Mouse (Mus musculus): ENCODE data around the gene Scml4. TPM values are rescaled to one million over a fixed set of nuclear protein-coding genes. Genes with fewer than 3 reads are reported as not detected.

Gene Scml4
- total RNA-seq, 1 experiment: 0.22 TPM

DNA sequence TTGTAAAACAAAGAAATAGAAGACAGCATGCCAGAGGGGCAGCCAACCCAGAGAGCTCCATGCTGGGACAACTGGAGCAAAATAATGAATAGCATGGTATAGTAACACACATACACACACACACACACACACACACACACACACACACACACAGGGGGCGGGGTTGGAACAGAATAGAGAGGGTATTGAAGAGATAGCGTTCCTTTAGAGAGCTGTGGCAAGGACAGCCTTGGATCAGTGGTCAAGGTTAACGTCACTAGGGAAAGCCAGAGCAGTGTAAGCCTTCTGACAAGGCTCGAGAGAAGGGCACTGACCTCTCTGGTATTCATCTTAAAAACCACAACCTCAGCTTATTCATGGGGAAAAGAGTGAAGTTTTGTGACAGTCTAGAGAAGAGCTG, 124.7 kb downstream of the Scml4 start:
- Histone ChIP-seq H3K9me3 (ENCODE audit: control insufficient read depth, insufficient read depth, low read depth, low read length) (no peaks in the 10 kb centered on the region), H3K4me1 (ENCODE audit: control insufficient read depth in 2 of 2, insufficient read depth in 2 of 2, low read length in 2 of 2, poor library complexity in 1 of 2) (peaks cover 0 to 4% of the 10 kb centered on the region in 2 experiments; a peak in 3 of 4 replicates), H3K36me3 (ENCODE audit: control insufficient read depth, insufficient read depth, low read length, poor library complexity, severe bottlenecking) (no peaks in the 10 kb centered on the region), H3K4me3 (ENCODE audit: insufficient read depth in 1 of 2, low read depth in 1 of 2, low read length in 2 of 2, poor library complexity in 1 of 2, severe bottlenecking in 1 of 2) (no peak overlapping the region), H3K27ac (ENCODE audit: insufficient read depth, low read depth, low read length, poor library complexity, severe bottlenecking) (no peak overlapping the region), H3K9ac (ENCODE audit: insufficient read depth, low read depth, low read length, poor library complexity, severe bottlenecking) (no peak overlapping the region)
- TF ChIP-seq CHD2 (IDR thresholded peaks at IDR 0.05; ENCODE audit: low read depth, low read length): no peak
- no peak for TF ChIP-seq ZC3H11A (IDR thresholded peaks at IDR 0.05; ENCODE audit: borderline replicate concordance, low read depth, low read length)
- TF ChIP-seq HCFC1 (IDR thresholded peaks at IDR 0.05; ENCODE audit: borderline replicate concordance, insufficient read depth, low read length): no peak
- TF ChIP-seq MAFK (IDR thresholded peaks at IDR 0.05; ENCODE audit: insufficient read depth, low read depth, low read length): no peak
- no peak for TF ChIP-seq ZNF384 (IDR thresholded peaks at IDR 0.05; ENCODE audit: low read depth, low read length)
- in situ Hi-C loops (cut with MboI; ENCODE audit: low sequenced_read_pairs in 2 of 2, unreplicated experiment in 2 of 2): loop anchor here in 1 of 2 experiments (5.0 kb wide), 1 partner anchor 143 kb away; no protein-coding TSS in a partner anchor
- no peak for DNase-seq (ENCODE audit: low read depth, low spot score)

DNA sequence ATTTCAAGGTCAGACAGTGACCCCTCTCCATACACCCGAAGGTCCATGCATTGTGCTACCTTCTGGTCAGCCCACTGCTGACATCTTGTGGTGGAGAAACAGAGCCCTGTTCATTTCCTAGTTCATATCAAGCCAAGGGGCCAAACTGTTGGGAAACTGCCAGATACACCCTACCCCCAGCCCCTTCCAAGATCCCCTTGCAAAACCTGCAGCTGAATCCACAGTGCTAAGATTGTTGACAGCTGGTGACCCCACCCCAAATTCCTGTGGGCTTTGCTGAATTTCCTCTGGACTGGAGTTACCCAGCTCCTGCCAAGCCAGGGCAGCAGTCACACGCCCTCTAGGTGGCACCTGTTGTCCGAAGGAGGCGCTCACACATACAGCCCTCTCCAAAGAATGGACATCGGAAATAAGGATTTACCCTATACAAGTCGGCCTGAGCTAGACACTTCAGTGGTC, 127.5 kb downstream of the Scml4 start:
- in situ Hi-C loops (cut with MboI; ENCODE audit: low sequenced_read_pairs in 2 of 2, unreplicated experiment in 2 of 2): loop anchor here in 1 of 2 experiments (5.0 kb wide), 1 partner anchor 145 kb away; no protein-coding TSS in a partner anchor
- no peak for DNase-seq (ENCODE audit: low read depth, low spot score)
- Histone ChIP-seq H3K4me1 (ENCODE audit: control insufficient read depth in 2 of 2, insufficient read depth in 2 of 2, low read length in 2 of 2, poor library complexity in 1 of 2) (peaks cover 0 to 4% of the 10 kb centered on the region in 2 experiments; a peak in 3 of 4 replicates), H3K4me3 (ENCODE audit: insufficient read depth in 1 of 2, low read depth in 1 of 2, low read length in 2 of 2, poor library complexity in 1 of 2, severe bottlenecking in 1 of 2) (no peak overlapping the region), H3K9ac (ENCODE audit: insufficient read depth, low read depth, low read length, poor library complexity, severe bottlenecking) (no peak overlapping the region), H3K36me3 (ENCODE audit: control insufficient read depth, insufficient read depth, low read length, poor library complexity, severe bottlenecking) (no peaks in the 10 kb centered on the region), H3K27ac (ENCODE audit: insufficient read depth, low read depth, low read length, poor library complexity, severe bottlenecking) (no peak overlapping the region), H3K9me3 (ENCODE audit: control insufficient read depth, insufficient read depth, low read depth, low read length) (no peaks in the 10 kb centered on the region)
- TF ChIP-seq ZNF384 (IDR thresholded peaks at IDR 0.05; ENCODE audit: low read depth, low read length): no peak
- TF ChIP-seq MAFK (IDR thresholded peaks at IDR 0.05; ENCODE audit: insufficient read depth, low read depth, low read length): no peak
- TF ChIP-seq ZC3H11A (IDR thresholded peaks at IDR 0.05; ENCODE audit: borderline replicate concordance, low read depth, low read length): peak; percentile 65; the same call in 1 of the 2 replicates

GRCm38 (mm10) chr10:42988627-42989026, 128.5 kb downstream of the Scml4 start:
- TF ChIP-seq HCFC1 (IDR thresholded peaks at IDR 0.05; ENCODE audit: borderline replicate concordance, insufficient read depth, low read length): no peak
- TF ChIP-seq CHD2 (IDR thresholded peaks at IDR 0.05; ENCODE audit: low read depth, low read length): no peak
- TF ChIP-seq ZNF384 (IDR thresholded peaks at IDR 0.05; ENCODE audit: low read depth, low read length): no peak
- TF ChIP-seq ZC3H11A (IDR thresholded peaks at IDR 0.05; ENCODE audit: borderline replicate concordance, low read depth, low read length): no peak
- TF ChIP-seq MAFK (IDR thresholded peaks at IDR 0.05; ENCODE audit: insufficient read depth, low read depth, low read length): no peak

GRCm38 (mm10) chr10:42989910-42990309, 129.7 kb downstream of the Scml4 start:
- peaks cover 0 to 4% of the 10 kb centered on the region in 2 experiments for H3K4me1 ChIP-seq (ENCODE audit: control insufficient read depth in 2 of 2, insufficient read depth in 2 of 2, low read length in 2 of 2, poor library complexity in 1 of 2)
- in situ Hi-C loops (cut with MboI; ENCODE audit: low sequenced_read_pairs in 2 of 2, unreplicated experiment in 2 of 2): loop anchor here in 1 of 2 experiments (5.0 kb wide), 1 partner anchor 148 kb away; no protein-coding TSS in a partner anchor

More at GRCm38 (mm10) chr10:42988627-42989026, 128.5 kb downstream of the Scml4 start:
- Histone ChIP-seq H3K4me3 (ENCODE audit: insufficient read depth in 1 of 2, low read depth in 1 of 2, low read length in 2 of 2, poor library complexity in 1 of 2, severe bottlenecking in 1 of 2) (no peak overlapping the region), H3K9ac (ENCODE audit: insufficient read depth, low read depth, low read length, poor library complexity, severe bottlenecking) (no peak overlapping the region), H3K9me3 (ENCODE audit: control insufficient read depth, insufficient read depth, low read depth, low read length) (no peaks in the 10 kb centered on the region), H3K36me3 (ENCODE audit: control insufficient read depth, insufficient read depth, low read length, poor library complexity, severe bottlenecking) (no peaks in the 10 kb centered on the region), H3K27ac (ENCODE audit: insufficient read depth, low read depth, low read length, poor library complexity, severe bottlenecking) (no peak overlapping the region), H3K4me1 (ENCODE audit: control insufficient read depth in 2 of 2, insufficient read depth in 2 of 2, low read length in 2 of 2, poor library complexity in 1 of 2) (peaks cover 0 to 4% of the 10 kb centered on the region in 2 experiments; a peak in 3 of 4 replicates)
- in situ Hi-C loops (cut with MboI; ENCODE audit: low sequenced_read_pairs in 2 of 2, unreplicated experiment in 2 of 2): loop anchor here in 1 of 2 experiments (5.0 kb wide), 1 partner anchor 146 kb away; no protein-coding TSS in a partner anchor
- no peak for DNase-seq (ENCODE audit: low read depth, low spot score)

More at GRCm38 (mm10) chr10:42989910-42990309, 129.7 kb downstream of the Scml4 start:
- Histone ChIP-seq H3K9ac (ENCODE audit: insufficient read depth, low read depth, low read length, poor library complexity, severe bottlenecking) (no peak overlapping the region), H3K9me3 (ENCODE audit: control insufficient read depth, insufficient read depth, low read depth, low read length) (no peaks in the 10 kb centered on the region), H3K4me3 (ENCODE audit: insufficient read depth in 1 of 2, low read depth in 1 of 2, low read length in 2 of 2, poor library complexity in 1 of 2, severe bottlenecking in 1 of 2) (no peak overlapping the region), H3K27ac (ENCODE audit: insufficient read depth, low read depth, low read length, poor library complexity, severe bottlenecking) (no peak overlapping the region), H3K36me3 (ENCODE audit: control insufficient read depth, insufficient read depth, low read length, poor library complexity, severe bottlenecking) (no peaks in the 10 kb centered on the region)
- DNase-seq (ENCODE audit: low read depth, low spot score): peak; percentile 75
- TF ChIP-seq HCFC1 (IDR thresholded peaks at IDR 0.05; ENCODE audit: borderline replicate concordance, insufficient read depth, low read length) (no peak), MAFK (IDR thresholded peaks at IDR 0.05; ENCODE audit: insufficient read depth, low read depth, low read length) (no peak), ZC3H11A (IDR thresholded peaks at IDR 0.05; ENCODE audit: borderline replicate concordance, low read depth, low read length) (no peak), CHD2 (IDR thresholded peaks at IDR 0.05; ENCODE audit: low read depth, low read length) (no peak), ZNF384 (IDR thresholded peaks at IDR 0.05; ENCODE audit: low read depth, low read length) (no peak)
